Mouse (Mus musculus) intestine, postnatal 0 days (tissue): ENCODE measurements around the gene Zp1. TPM values are rescaled to one million over a fixed set of nuclear protein-coding genes. Genes with fewer than 3 reads are reported as not detected.

Source experiments
- ATAC-seq: fragments of 200-750 bp; cut with Nextera tagmentation; 2 replicates; pipeline ENCODE4 v1.8.0; 2017; ENCODE audit warnings: mild to moderate bottlenecking, moderate TSS enrichment, moderate library complexity
- H3K27ac ChIP-seq: fragments of 300-500 bp; sonication (generic); 2 replicates; pipeline ENCODE4 v1.5.1; 2014; ENCODE audit warnings: mild to moderate bottlenecking, low read depth, low read length, moderate library complexity
- H3K27me3 ChIP-seq: fragments of 300-500 bp; sonication (generic); replicated peaks from 2 replicates; pipeline ENCODE4 v1.6.1; 2014; ENCODE audit warnings: low read length, mixed read lengths; ENCODE audit not compliant: control insufficient read depth, insufficient read depth
- H3K36me3 ChIP-seq: fragments of 300-500 bp; sonication (generic); 2 replicates; pipeline ENCODE4 v1.6.1; 2014; ENCODE audit warnings: mild to moderate bottlenecking, moderate library complexity; ENCODE audit not compliant: control insufficient read depth, insufficient read depth
- H3K4me1 ChIP-seq: fragments of 300-500 bp; sonication (generic); replicated peaks from 2 replicates; pipeline ENCODE4 v1.6.1; 2014; ENCODE audit warnings: antibody characterized with exemption, low read length, mixed read lengths; ENCODE audit not compliant: control insufficient read depth, insufficient read depth
- H3K4me2 ChIP-seq: fragments of 300-500 bp; sonication (generic); replicated peaks from 2 replicates; pipeline ENCODE4 v1.6.1; 2014; ENCODE audit warnings: low read depth, mild to moderate bottlenecking, moderate library complexity
- H3K4me3 ChIP-seq: fragments of 300-500 bp; sonication (generic); 2 replicates; pipeline ENCODE4 v1.5.1; 2014; ENCODE audit warnings: low read depth, low read length
- H3K9ac ChIP-seq: fragments of 300-500 bp; sonication (generic); 2 replicates; pipeline ENCODE4 v1.6.1; 2014; ENCODE audit warnings: mild to moderate bottlenecking, low read depth, low read length
- H3K9me3 ChIP-seq: fragments of 300-500 bp; sonication (generic); 2 replicates; pipeline ENCODE4 v1.6.1; 2016; ENCODE audit warnings: mixed run types; ENCODE audit not compliant: control insufficient read depth
- CTCF ChIP-seq: sonication (generic); IDR thresholded peaks from 2 replicates; pipeline ENCODE4 v1.5.1; 2016; ENCODE audit warnings: low read depth, mild to moderate bottlenecking, control low read depth, antibody characterized with exemption, moderate library complexity
- WGBS: fragments of 180-500 bp; shearing (Covaris S2); extraction: QIAGEN DNeasy Blood & Tissue Kit; methylation state at CpG from one replicate; pipeline ENCODE4 v1.1.7; 2014; 5-methylcytosine and 5-hydroxymethylcytosine counted together
- polyA plus RNA-seq: library from polyadenylated mRNA; unstranded; fragments of >200 nt; fragmentation: Nextera tagmentation; extraction: Ambion mirVana; gene quantifications from 2 replicates; pipeline ENCODE4 v1.2.1, GENCODE M21; 2015

Gene Zp1
- polyA plus RNA-seq, 1 experiment from 2014 or later: not detected

DNA sequence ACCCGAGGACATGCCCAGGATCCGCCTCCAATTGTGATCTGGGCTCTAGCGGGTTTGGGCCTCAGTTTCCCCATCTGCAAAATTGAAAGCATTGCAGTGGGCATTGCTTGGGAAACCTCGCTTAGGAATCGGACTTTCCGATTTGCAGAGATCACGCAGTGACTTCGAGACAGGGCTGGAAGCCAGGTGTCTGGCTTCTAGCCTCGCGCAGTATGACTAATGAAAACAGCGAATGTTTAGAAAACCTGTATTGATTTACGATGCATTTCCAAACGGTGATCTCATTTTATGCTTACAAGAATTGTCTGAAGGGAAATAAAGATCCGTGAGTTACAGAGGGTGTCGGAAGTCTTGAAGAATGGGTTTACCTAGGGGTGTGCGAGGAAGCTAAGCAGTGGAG lies 24.7 kb downstream of the Zp1 start:
- H3K27me3 ChIP-seq: no peaks in the 10 kb centered on the region
- TF ChIP-seq CTCF: no peak
- peak overlapping the region; percentile 89 for H3K27ac ChIP-seq
- 0 out of 2 replicates have a peak, but pooled peaks cover 5% of the 10 kb centered on the region for H3K4me1 ChIP-seq
- no peak for ATAC-seq
- peak overlapping the region; percentile 66 for H3K4me3 ChIP-seq
- peak overlapping the region; percentile 68 for H3K4me2 ChIP-seq
- H3K36me3 ChIP-seq: peaks cover 30% of the 10 kb centered on the region
- peak overlapping the region; percentile 75 for H3K9ac ChIP-seq
- no peaks in the 10 kb centered on the region for H3K9me3 ChIP-seq
- WGBS: under 1% methylated on average over 16 of the region's 16 CpGs

DNA sequence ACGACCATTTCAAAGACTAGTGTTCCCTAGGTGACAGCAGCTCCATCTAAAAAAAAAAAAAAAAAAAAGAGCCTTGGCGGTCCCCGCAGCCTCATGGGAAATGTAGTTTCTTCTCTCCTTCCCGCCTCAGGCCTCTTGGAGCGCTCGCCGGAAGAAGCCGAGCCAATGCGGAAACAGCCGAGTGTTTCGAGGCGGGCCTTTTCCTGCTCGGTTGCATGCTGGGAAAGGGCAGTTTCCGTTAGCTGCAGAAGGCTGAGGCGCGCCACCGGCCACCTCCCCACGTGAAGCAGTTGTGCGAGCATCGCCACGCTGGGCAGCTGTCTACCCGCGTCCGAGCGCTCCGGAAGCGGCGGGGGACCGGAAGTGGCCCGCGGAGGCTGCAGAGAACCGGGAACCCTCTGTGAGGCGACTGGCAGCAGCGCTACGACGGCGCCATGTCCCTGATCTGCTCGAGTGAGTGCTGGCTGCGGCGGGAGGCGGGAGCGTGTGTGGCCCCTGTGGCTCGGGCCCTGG lies 25.4 kb downstream of the Zp1 start, which contains the start of gene Prpf19:
Gene Prpf19, plus strand, starts transcription at position 216 of the 513 bp plus-strand sequence.
- peak; percentile 24 for TF ChIP-seq CTCF
- H3K27me3 ChIP-seq: no peaks in the 10 kb centered on the region
- peak within 1 kb of the TSS; percentile 89 for H3K27ac ChIP-seq
- peak; percentile 93 for ATAC-seq
- H3K4me1 ChIP-seq: 0 out of 2 replicates have a peak, but pooled peaks cover 5% of the 10 kb centered on the region
- peak within 1 kb of the TSS; percentile 68 for H3K4me2 ChIP-seq
- peak within 1 kb of the TSS; percentile 75 for H3K9ac ChIP-seq
- under 1% methylated on average over 43 of the region's 43 CpGs for WGBS
- no peaks in the 10 kb centered on the region for H3K9me3 ChIP-seq
- peak within 1 kb of the TSS; percentile 66 for H3K4me3 ChIP-seq
- peaks cover 24% of the 10 kb centered on the region for H3K36me3 ChIP-seq

DNA sequence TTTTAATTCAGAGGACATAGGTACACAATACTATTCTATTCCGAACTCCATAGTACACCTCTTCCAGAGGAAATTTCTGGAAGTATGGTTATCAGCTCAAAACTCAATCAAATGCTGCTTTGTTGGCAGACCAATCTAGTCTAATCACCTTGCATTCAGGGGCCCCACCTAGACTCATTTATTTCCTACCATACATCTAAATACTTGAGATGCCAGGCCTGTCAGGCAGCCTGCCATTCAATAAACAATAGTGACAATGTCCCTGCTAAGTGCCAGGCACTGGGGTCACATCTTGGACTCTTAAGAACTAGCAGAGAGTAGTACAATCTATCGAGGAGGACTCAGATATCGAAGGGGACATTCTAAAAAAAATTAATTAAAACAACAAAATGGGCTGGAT lies 28.2 kb downstream of the Zp1 start:
- no peak for TF ChIP-seq CTCF
- H3K27ac ChIP-seq: no peak overlapping the region
- ATAC-seq: no peak
- H3K4me3 ChIP-seq: no peak overlapping the region
- no peak overlapping the region for H3K4me2 ChIP-seq
- no peaks in the 10 kb centered on the region for H3K27me3 ChIP-seq
- H3K9me3 ChIP-seq: no peaks in the 10 kb centered on the region
- no peak overlapping the region for H3K9ac ChIP-seq
- H3K4me1 ChIP-seq: 0 out of 2 replicates have a peak, but pooled peaks cover 5% of the 10 kb centered on the region
- no peaks in the 10 kb centered on the region for H3K36me3 ChIP-seq
- 86% methylated on average over 3 of the region's 3 CpGs for WGBS

DNA sequence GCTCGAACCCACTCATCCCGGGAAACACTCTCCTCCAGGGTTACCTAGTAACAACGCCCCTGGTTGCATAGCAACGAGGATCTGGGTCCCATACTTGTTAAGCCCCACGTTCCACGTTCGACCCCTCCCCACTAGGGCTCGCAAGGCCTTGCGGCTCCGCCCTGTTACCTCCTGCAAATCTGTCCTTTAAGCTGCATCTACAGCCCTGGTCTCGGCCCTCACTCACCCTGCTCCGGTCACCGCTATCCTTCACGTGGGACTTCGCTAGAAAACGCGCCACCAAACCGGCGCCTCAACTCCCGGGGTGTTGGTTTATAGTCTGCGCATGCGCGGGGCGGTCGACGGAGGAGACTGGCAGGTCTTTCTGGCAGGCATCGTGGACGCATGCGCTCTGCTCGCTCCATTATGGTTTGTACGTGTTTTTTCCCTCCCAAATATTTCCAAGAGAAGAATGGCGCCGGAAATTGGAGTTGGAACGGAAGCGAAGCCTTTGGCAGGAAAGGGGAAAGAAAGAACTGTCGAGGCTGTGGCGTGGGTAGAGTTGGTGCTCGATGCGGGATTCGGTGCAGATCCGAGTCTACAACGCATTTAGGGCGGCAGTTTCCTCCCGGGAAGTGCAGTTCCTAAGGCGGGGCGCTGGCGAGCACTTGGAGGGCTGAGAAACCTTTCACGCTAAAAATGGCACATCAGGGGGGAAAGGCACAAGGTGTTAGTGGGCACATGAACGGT lies 38.8 kb downstream of the Zp1 start, which contains the start of gene Tmem109:
Gene Tmem109, minus strand, starts transcription at position 576 of the 729 bp plus-strand sequence.
- peak within 1 kb of the TSS; percentile 75 for H3K27ac ChIP-seq
- H3K9ac ChIP-seq: peak within 1 kb of the TSS; percentile 53
- TF ChIP-seq CTCF: peak; percentile 63
- WGBS: under 1% methylated on average over 49 of the region's 49 CpGs
- no peaks in the 10 kb centered on the region; the same call in 1 of the 2 replicates for H3K36me3 ChIP-seq
- H3K4me2 ChIP-seq: peak within 1 kb of the TSS; percentile 90
- no peaks in the 10 kb centered on the region for H3K27me3 ChIP-seq
- ATAC-seq: peak; percentile 86
- H3K4me1 ChIP-seq: peaks cover 7% of the 10 kb centered on the region; the same call in 1 of the 2 replicates
- no peaks in the 10 kb centered on the region; the same call in 1 of the 2 replicates for H3K9me3 ChIP-seq
- H3K4me3 ChIP-seq: peak within 1 kb of the TSS; percentile 56

DNA sequence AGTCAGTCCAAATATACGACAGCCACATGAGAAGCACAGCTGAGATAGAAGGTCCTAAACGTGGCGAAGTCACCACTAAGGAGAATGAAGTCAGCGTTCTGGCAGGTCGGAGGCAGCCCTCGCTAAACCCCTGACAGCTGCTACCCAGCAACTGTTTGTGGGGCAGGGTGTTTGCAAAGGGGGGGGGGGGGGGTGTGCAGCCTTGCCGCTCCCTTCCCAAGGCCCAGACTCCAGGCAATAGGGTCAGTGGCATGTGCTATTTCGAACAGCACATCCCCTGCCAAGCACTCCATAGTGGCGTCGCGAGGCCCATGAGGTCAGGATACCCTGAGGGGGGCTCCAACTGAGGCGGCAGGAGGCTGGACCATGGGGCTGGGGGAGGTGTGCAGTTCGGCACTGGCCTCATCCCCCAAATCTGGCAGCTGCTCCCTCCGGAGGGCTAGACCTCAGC lies 39.4 kb downstream of the Zp1 start:
- H3K27me3 ChIP-seq: no peaks in the 10 kb centered on the region
- H3K27ac ChIP-seq: 0 out of 2 replicates have a peak overlapping the region, but pooled peaks have one; percentile 75
- H3K4me2 ChIP-seq: peak overlapping the region; percentile 90
- no peak for TF ChIP-seq CTCF
- no peaks in the 10 kb centered on the region; the same call in 1 of the 2 replicates for H3K36me3 ChIP-seq
- peak overlapping the region; percentile 56 for H3K4me3 ChIP-seq
- 4% methylated on average over 14 of the region's 14 CpGs for WGBS
- peaks cover 7% of the 10 kb centered on the region; the same call in 1 of the 2 replicates for H3K4me1 ChIP-seq
- H3K9me3 ChIP-seq: no peaks in the 10 kb centered on the region; the same call in 1 of the 2 replicates
- peak; percentile 14; the same call in 1 of the 2 replicates for ATAC-seq
- peak overlapping the region; percentile 53 for H3K9ac ChIP-seq
